Mouse (Mus musculus) heart, embryonic 15.5 days (tissue): ENCODE measurements around the gene Gm10647. TPM values are rescaled to one million over a fixed set of nuclear protein-coding genes. Genes with fewer than 3 reads are reported as not detected.
"Not testable (repeated sequence)": the region's sequence is repeated elsewhere in the genome, so short reads cannot be mapped to it uniquely, and the experiment has no call there.

ENCODE experiments used
- ATAC-seq: fragments of 200-750 bp; cut with Nextera tagmentation; replicated peaks from 2 replicates; pipeline ENCODE4 v1.8.0; 2017; ENCODE audit warnings: low read depth, moderate TSS enrichment; ENCODE audit not compliant: insufficient number of reproducible peaks, insufficient read depth, low FRiP score
- H3K27ac ChIP-seq: fragments of 300-500 bp; sonication (generic); 2 replicates; pipeline ENCODE4 v1.5.1; 2015; ENCODE audit warnings: mild to moderate bottlenecking, inconsistent platforms
- H3K27me3 ChIP-seq: fragments of 300-500 bp; sonication (generic); 2 replicates; pipeline ENCODE4 v1.6.1; 2015; ENCODE audit warnings: inconsistent platforms
- H3K36me3 ChIP-seq: fragments of 300-500 bp; sonication (generic); 2 replicates; pipeline ENCODE4 v1.6.1; 2015; ENCODE audit warnings: mild to moderate bottlenecking, inconsistent platforms
- H3K4me1 ChIP-seq: fragments of 300-500 bp; sonication (generic); replicated peaks from 2 replicates; pipeline ENCODE4 v1.6.1; 2015; ENCODE audit warnings: inconsistent platforms
- H3K4me2 ChIP-seq: fragments of 300-500 bp; sonication (generic); 2 replicates; pipeline ENCODE4 v1.6.1; 2015; ENCODE audit warnings: inconsistent platforms, mild to moderate bottlenecking, moderate library complexity
- H3K4me3 ChIP-seq: fragments of 300-500 bp; sonication (generic); 2 replicates; pipeline ENCODE4 v1.5.1; 2015; ENCODE audit warnings: mild to moderate bottlenecking, inconsistent platforms
- H3K9ac ChIP-seq: fragments of 300-500 bp; sonication (generic); 2 replicates; pipeline ENCODE4 v1.6.1; 2015; ENCODE audit warnings: mild to moderate bottlenecking, inconsistent platforms
- H3K9me3 ChIP-seq: fragments of 300-500 bp; sonication (generic); replicated peaks from 2 replicates; pipeline ENCODE4 v1.6.1; 2016; ENCODE audit warnings: inconsistent platforms
- WGBS: fragments of 180-500 bp; shearing (Covaris S2); methylation state at CpG from one replicate; pipeline ENCODE4 v1.1.7; 2015; ENCODE audit warnings: mixed read lengths; 5-methylcytosine and 5-hydroxymethylcytosine counted together
- polyA plus RNA-seq: library from polyadenylated mRNA; unstranded; fragments of >200 nt; fragmentation: Nextera tagmentation; extraction: Ambion mirVana; gene quantifications from 2 replicates; pipeline ENCODE4 v1.2.1, GENCODE M21; 2015

Gm10647 gene
- polyA plus RNA-seq = 0.46 and 0.53 TPM in 2 replicates

GRCm38 (mm10) chr9:66796739-66797138, at the start of gene Gm10647:
Gene Gm10647 (plus strand): TSS chr9:66797039.
- H3K27me3 ChIP-seq = no peaks in the 10 kb centered on the region
- no peaks in the 10 kb centered on the region for H3K9me3 ChIP-seq
- ATAC-seq = no peak
- WGBS = 82% methylated on average over 5 of the region's 5 CpGs
- H3K4me3 ChIP-seq = peak within 1 kb of the TSS; percentile 81
- H3K4me2 ChIP-seq = peak within 1 kb of the TSS; percentile 89
- H3K4me1 ChIP-seq = peaks cover 14% of the 10 kb centered on the region
- H3K36me3 ChIP-seq = no peaks in the 10 kb centered on the region
- H3K27ac ChIP-seq = peak within 1 kb of the TSS; percentile 98
- peak within 1 kb of the TSS; percentile 76; the same call in 1 of the 2 replicates for H3K9ac ChIP-seq

GRCm38 (mm10) chr9:66748390-66748789, 48.4 kb upstream of the Gm10647 start:
- Histone ChIP-seq H3K9me3 (no peaks in the 10 kb centered on the region), H3K9ac (no peak overlapping the region), H3K27me3 (no peaks in the 10 kb centered on the region), H3K4me3 (no peak overlapping the region), H3K4me2 (peak overlapping the region; percentile 53), H3K36me3 (no peaks in the 10 kb centered on the region), H3K4me1 (no peaks in the 10 kb centered on the region; the same call in 1 of the 2 replicates), H3K27ac (no peak overlapping the region)
- WGBS = 49% methylated on average over 15 of the region's 15 CpGs
- no peak for ATAC-seq

GRCm38 (mm10) chr9:66752849-66753248, 44.0 kb upstream of the Gm10647 start:
- H3K4me1 ChIP-seq = no peaks in the 10 kb centered on the region; the same call in 1 of the 2 replicates
- no peak for ATAC-seq
- no peaks in the 10 kb centered on the region for H3K9me3 ChIP-seq
- H3K9ac ChIP-seq = no peak overlapping the region
- no peaks in the 10 kb centered on the region for H3K27me3 ChIP-seq
- H3K36me3 ChIP-seq = no peaks in the 10 kb centered on the region
- no peak overlapping the region for H3K4me3 ChIP-seq
- no peak overlapping the region for H3K27ac ChIP-seq
- WGBS = 77% methylated on average over 6 of the region's 6 CpGs
- H3K4me2 ChIP-seq = no peak overlapping the region

GRCm38 (mm10) chr9:66760991-66761390, 35.8 kb upstream of the Gm10647 start:
- no peak overlapping the region for H3K9ac ChIP-seq
- no peak overlapping the region for H3K4me2 ChIP-seq
- no peak overlapping the region for H3K4me3 ChIP-seq
- no peaks in the 10 kb centered on the region for H3K9me3 ChIP-seq
- no peaks in the 10 kb centered on the region for H3K4me1 ChIP-seq
- WGBS = 44% methylated on average over 1 of the region's 1 CpGs
- no peak overlapping the region for H3K27ac ChIP-seq
- H3K36me3 ChIP-seq = no peaks in the 10 kb centered on the region
- ATAC-seq = no peak
- no peaks in the 10 kb centered on the region for H3K27me3 ChIP-seq

GRCm38 (mm10) chr9:66768721-66769120, 28.1 kb upstream of the Gm10647 start:
- Histone ChIP-seq H3K9me3 (no peaks in the 10 kb centered on the region), H3K4me3 (no peak overlapping the region), H3K36me3 (no peaks in the 10 kb centered on the region), H3K27me3 (no peaks in the 10 kb centered on the region), H3K4me2 (no peak overlapping the region), H3K4me1 (no peaks in the 10 kb centered on the region), H3K27ac (no peak overlapping the region), H3K9ac (no peak overlapping the region)
- ATAC-seq = no peak
- 75% methylated on average over 1 of the region's 1 CpGs for WGBS

GRCm38 (mm10) chr9:66769275-66769674, 27.6 kb upstream of the Gm10647 start:
- no peak overlapping the region for H3K9ac ChIP-seq
- no peaks in the 10 kb centered on the region for H3K36me3 ChIP-seq
- H3K4me3 ChIP-seq = no peak overlapping the region
- ATAC-seq = no peak
- no peak overlapping the region for H3K4me2 ChIP-seq
- no peak overlapping the region for H3K27ac ChIP-seq
- H3K27me3 ChIP-seq = no peaks in the 10 kb centered on the region
- no peaks in the 10 kb centered on the region for H3K9me3 ChIP-seq
- no peaks in the 10 kb centered on the region for H3K4me1 ChIP-seq
- 57% methylated on average over 3 of the region's 3 CpGs for WGBS

- no peak overlapping the region for H3K9ac ChIP-seq
- no peak for ATAC-seq
- H3K27me3 ChIP-seq = no peaks in the 10 kb centered on the region
- no peaks in the 10 kb centered on the region for H3K9me3 ChIP-seq
- no peaks in the 10 kb centered on the region for H3K36me3 ChIP-seq
- no peak overlapping the region for H3K4me3 ChIP-seq
- H3K4me2 ChIP-seq = no peak overlapping the region
- no peak overlapping the region for H3K27ac ChIP-seq
- H3K4me1 ChIP-seq = no peaks in the 10 kb centered on the region
Measured at GRCm38 (mm10) chr9:66770701-66771100, 26.1 kb upstream of the Gm10647 start.

DNA sequence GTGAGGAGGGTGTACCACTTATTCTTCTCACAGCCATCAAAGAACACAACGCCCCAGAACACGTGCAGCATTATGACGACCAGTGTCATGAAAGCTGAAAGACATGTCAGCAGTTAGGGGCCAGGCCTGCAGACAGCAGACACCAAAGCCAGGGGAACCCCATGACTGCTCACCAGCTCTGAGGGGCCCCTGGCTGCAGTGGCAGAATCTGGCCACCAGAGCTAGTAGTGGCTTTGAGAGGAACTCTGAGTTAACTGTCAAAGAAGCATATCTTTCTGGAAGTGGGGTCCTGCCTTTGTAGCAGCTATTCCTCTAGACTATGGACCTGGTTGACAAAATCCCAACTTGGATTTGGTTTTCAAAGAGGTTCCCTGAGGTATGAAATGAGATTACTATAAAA, 12.3 kb upstream of the Gm10647 start:
- not testable (repeated sequence) for H3K4me1 ChIP-seq, H3K27ac ChIP-seq, ATAC-seq, H3K36me3 ChIP-seq, H3K4me3 ChIP-seq, H3K27me3 ChIP-seq, H3K4me2 ChIP-seq, H3K9me3 ChIP-seq, H3K9ac ChIP-seq
- 43% methylated on average over 1 of the region's 3 CpGs for WGBS

DNA sequence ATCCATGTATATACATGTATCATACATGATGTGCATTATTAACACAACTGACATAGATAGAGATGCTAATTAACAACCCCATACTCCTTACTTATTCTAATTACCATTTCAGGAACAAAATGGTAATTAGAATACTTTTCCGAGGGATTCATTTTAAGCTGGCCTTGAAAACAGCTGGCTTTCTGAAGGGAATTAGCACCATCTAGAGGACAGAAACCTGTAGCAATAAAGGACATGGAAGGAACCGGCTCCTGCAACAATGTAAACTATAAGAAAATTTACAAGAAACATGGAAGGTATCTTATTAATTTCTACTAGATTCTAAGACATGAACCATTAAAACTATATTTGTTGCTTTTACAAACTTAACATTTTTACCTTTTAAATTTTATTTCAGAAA, 9.0 kb upstream of the Gm10647 start:
- H3K27me3 ChIP-seq = no peaks in the 10 kb centered on the region
- no peak overlapping the region for H3K4me3 ChIP-seq
- H3K4me2 ChIP-seq = no peak overlapping the region
- H3K9ac ChIP-seq = no peak overlapping the region
- no peak overlapping the region for H3K27ac ChIP-seq
- ATAC-seq = no peak
- no peaks in the 10 kb centered on the region for H3K9me3 ChIP-seq
- 10% methylated on average over 2 of the region's 2 CpGs for WGBS
- 0 out of 2 replicates have a peak, but pooled peaks cover 3% of the 10 kb centered on the region for H3K36me3 ChIP-seq
- no peaks in the 10 kb centered on the region for H3K4me1 ChIP-seq

DNA sequence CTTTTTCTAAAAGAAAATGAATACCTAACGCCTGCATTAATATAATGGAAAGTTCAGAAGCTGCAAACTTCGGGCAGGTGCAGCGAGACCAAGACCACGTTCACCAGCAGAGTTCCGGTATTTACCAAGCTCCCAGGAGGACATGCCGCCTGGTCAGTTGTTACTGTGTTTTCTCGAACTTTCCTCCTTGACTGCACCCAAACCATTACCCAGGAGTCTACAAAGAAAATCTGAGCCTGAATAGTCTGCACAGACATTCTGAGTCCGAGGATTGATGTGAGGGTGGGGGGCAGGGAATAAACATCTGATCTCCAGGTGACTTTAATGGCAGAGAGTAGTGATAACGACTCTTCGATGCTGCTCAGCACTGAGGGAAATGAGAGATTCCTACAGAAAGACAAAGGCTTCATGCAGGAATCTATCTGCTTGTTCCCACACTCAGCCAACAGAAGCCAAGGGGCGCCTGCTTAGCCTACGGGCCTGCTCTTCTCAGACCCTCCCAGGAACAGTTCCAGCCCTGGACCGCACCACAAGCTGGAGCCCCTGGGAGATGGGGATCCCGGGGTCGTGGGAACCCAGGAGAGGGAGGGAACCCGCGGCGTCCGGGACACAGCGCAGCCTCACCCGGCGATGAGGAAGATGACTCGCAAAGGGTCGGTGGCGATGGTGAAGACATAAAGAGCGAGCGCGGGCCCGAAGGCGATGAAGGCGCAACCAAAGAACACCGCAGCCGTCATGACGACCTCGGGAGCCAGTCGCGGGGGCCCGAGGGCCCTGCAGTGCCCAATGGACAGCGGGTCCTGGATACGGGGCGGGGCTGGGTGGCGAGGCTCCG, 2.0 kb upstream of the Gm10647 start:
- peak overlapping the region; percentile 76 for H3K9ac ChIP-seq
- H3K4me2 ChIP-seq = peak overlapping the region; percentile 89
- H3K27ac ChIP-seq = peak overlapping the region; percentile 98
- H3K4me3 ChIP-seq = peak overlapping the region; percentile 81
- WGBS = 2% methylated on average over 43 of the region's 43 CpGs
- H3K9me3 ChIP-seq = no peaks in the 10 kb centered on the region
- 0 out of 2 replicates have a peak, but pooled peaks cover 3% of the 10 kb centered on the region for H3K36me3 ChIP-seq
- H3K4me1 ChIP-seq = peaks cover 11% of the 10 kb centered on the region
- H3K27me3 ChIP-seq = no peaks in the 10 kb centered on the region
- no peak for ATAC-seq

DNA sequence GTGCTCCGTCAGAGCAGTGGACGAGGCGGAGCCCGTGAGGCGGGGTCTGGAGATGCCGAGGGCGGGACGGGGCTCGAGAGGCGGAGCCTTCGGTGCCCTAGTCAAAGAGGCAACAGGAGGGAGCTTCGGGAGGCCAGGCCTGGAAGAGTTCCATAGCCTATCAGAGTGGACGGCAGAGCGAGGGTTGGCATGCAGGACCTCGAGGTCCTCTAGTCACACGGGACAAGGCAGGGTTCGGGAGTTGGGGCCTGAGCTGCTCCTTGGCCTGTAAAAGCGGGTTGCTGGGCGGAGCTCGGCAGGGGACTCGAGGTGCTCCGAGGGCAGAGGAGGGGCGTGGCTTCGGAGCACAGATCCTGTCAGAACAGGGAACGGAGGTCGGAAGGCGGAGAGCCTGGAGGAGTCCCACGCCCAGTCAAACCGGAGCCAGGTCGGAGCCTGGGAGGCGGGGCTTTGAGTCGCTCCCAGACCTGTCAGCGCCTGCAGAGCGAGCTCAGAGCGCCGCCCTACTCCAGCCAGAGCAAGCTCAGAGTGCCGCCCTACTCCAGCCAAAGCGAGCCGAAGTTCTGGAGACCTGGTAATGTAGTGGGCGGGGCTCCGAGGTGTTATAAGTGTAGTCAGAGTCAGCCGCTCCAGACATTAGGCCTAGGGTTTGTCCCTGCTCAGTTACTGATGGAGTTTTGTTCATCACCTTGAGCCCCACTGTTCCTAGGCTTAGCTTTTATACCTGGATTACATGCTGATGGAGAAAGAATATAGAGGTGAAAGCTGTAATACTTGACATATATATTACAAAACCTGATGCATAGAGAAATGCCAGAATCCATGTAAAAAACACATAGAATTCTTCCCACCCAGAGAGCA, 1.1 kb upstream of the Gm10647 start, which contains the start of gene Aph1b:
Aph1b (minus strand) TSS at position 27 of the 861 bp plus-strand sequence.
- H3K27ac ChIP-seq = peak within 1 kb of the TSS; percentile 98
- peak; percentile 97 for ATAC-seq
- H3K4me1 ChIP-seq = peaks cover 11% of the 10 kb centered on the region
- H3K36me3 ChIP-seq = no peaks in the 10 kb centered on the region
- H3K9ac ChIP-seq = peak within 1 kb of the TSS; percentile 76
- no peaks in the 10 kb centered on the region for H3K27me3 ChIP-seq
- H3K9me3 ChIP-seq = no peaks in the 10 kb centered on the region
- WGBS = under 1% methylated on average over 42 of the region's 42 CpGs
- H3K4me2 ChIP-seq = peak within 1 kb of the TSS; percentile 89
- H3K4me3 ChIP-seq = peak within 1 kb of the TSS; percentile 81
